Mouse (Mus musculus): ENCODE results near the gene Arhgef16.

Arhgef16 gene

GRCm38 (mm10) chr4:154229569-154229968 is 71.9 kb downstream of the Arhgef16 start:
- DNase-seq (ENCODE audit: low spot score): no peak
